Mouse (Mus musculus): ENCODE data around the gene Coq4.

GRCm38 (mm10) chr2:29839460-29839859 lies 52.2 kb downstream of the Coq4 start:
- TF ChIP-seq CTCF (IDR thresholded peaks at IDR 0.05; ENCODE audit: control insufficient read depth, insufficient read depth, low read length) (no peak), POLR2A (IDR thresholded peaks at IDR 0.05; ENCODE audit: borderline replicate concordance, control insufficient read depth, low read depth, low read length) (no peak)
